Mouse (Mus musculus): Measurements from ENCODE around the gene Sfr1. TPM values are rescaled to one million over a fixed set of nuclear protein-coding genes. Genes with fewer than 3 reads are reported as not detected.

Sfr1 gene
- polyA plus RNA-seq, 1 experiment from 2014 or later, result 293 TPM

- ATAC-seq (ENCODE audit: insufficient read depth, low FRiP score), result peak; percentile 83
- Histone ChIP-seq H3K27ac (ENCODE audit: low read length) (peak overlapping the region; percentile 100), H3K4me2 (ENCODE audit: low read depth, low read length) (peak overlapping the region; percentile 77), H3K9me3 (replicated peaks; ENCODE audit: control insufficient read depth, low read length) (no peaks in the 10 kb centered on the region), H3K4me1 (ENCODE audit: control insufficient read depth, insufficient read depth, low read length) (peaks cover 13% of the 10 kb centered on the region), H3K4me3 (replicated peaks; ENCODE audit: low read length) (peak overlapping the region; percentile 92), H3K9ac (ENCODE audit: low read length) (peak overlapping the region; percentile 85), H3K36me3 (ENCODE audit: control insufficient read depth, insufficient read depth, low read length) (peaks cover 18% of the 10 kb centered on the region), H3K27me3 (ENCODE audit: control insufficient read depth, insufficient read depth, low read length) (no peaks in the 10 kb centered on the region)
- WGBS, result under 1% methylated on average over 12 of the region's 12 CpGs
These were observed 801 bp upstream of the Sfr1 start for GRCm38 (mm10) chr19:47730691-47731070.

GRCm38 (mm10) chr19:47731931-47732330 lies 449 bp downstream of the Sfr1 start:
- H3K4me1 ChIP-seq (ENCODE audit: control insufficient read depth, insufficient read depth, low read length), result peaks cover 14% of the 10 kb centered on the region
- peak overlapping the region; percentile 91 for H3K9ac ChIP-seq (ENCODE audit: low read length)
- H3K27ac ChIP-seq (ENCODE audit: low read length), result peak overlapping the region; percentile 98
- H3K36me3 ChIP-seq (ENCODE audit: control insufficient read depth, insufficient read depth, low read length), result peaks cover 18% of the 10 kb centered on the region
- WGBS, result 2% methylated on average over 12 of the region's 15 CpGs
- H3K4me3 ChIP-seq (replicated peaks; ENCODE audit: low read length), result peak overlapping the region; percentile 92
- no peak for ATAC-seq (ENCODE audit: insufficient read depth, low FRiP score)
- H3K9me3 ChIP-seq (replicated peaks; ENCODE audit: control insufficient read depth, low read length), result no peaks in the 10 kb centered on the region
- peak overlapping the region; percentile 68 for H3K4me2 ChIP-seq (ENCODE audit: low read depth, low read length)
- H3K27me3 ChIP-seq (ENCODE audit: control insufficient read depth, insufficient read depth, low read length), result no peaks in the 10 kb centered on the region

GRCm38 (mm10) chr19:47747072-47747471 lies 15.6 kb downstream of the Sfr1 start:
- Histone ChIP-seq H3K27ac (ENCODE audit: low read length) (no peak overlapping the region), H3K4me1 (ENCODE audit: control insufficient read depth, insufficient read depth, low read length) (no peaks in the 10 kb centered on the region), H3K4me2 (ENCODE audit: low read depth, low read length) (no peak overlapping the region), H3K9me3 (replicated peaks; ENCODE audit: control insufficient read depth, low read length) (no peaks in the 10 kb centered on the region), H3K36me3 (ENCODE audit: control insufficient read depth, insufficient read depth, low read length) (no peaks in the 10 kb centered on the region), H3K27me3 (ENCODE audit: control insufficient read depth, insufficient read depth, low read length) (no peaks in the 10 kb centered on the region), H3K9ac (ENCODE audit: low read length) (no peak overlapping the region), H3K4me3 (replicated peaks; ENCODE audit: low read length) (no peak overlapping the region)
- 93% methylated on average over 2 of the region's 2 CpGs for WGBS
- no peak for ATAC-seq (ENCODE audit: insufficient read depth, low FRiP score)

DNA sequence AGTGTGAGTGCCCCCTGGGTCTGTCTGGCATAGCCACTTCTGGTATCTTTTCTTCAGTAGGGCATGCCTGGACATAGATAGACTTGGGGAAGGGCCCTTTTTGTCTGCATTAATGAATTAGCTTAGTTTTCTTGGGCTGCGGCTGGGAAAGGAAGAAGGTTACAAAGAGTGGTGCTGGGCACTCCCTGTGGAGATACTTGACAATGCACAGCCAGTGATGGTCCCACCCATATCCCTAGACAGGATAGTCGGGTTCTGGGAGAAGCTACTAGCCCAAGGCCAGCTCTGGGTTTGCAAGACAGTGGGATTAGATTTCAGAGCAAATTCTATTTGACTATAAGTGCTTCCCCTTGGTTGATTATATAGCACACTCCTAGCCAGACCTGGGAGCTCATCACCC lies 17.5 kb downstream of the Sfr1 start:
- H3K9me3 ChIP-seq (replicated peaks; ENCODE audit: control insufficient read depth, low read length), result no peaks in the 10 kb centered on the region
- H3K4me1 ChIP-seq (ENCODE audit: control insufficient read depth, insufficient read depth, low read length), result no peaks in the 10 kb centered on the region
- no peak overlapping the region for H3K27ac ChIP-seq (ENCODE audit: low read length)
- no peaks in the 10 kb centered on the region for H3K27me3 ChIP-seq (ENCODE audit: control insufficient read depth, insufficient read depth, low read length)
- 64% methylated on average over 2 of the region's 2 CpGs for WGBS
- no peak overlapping the region for H3K4me2 ChIP-seq (ENCODE audit: low read depth, low read length)
- ATAC-seq (ENCODE audit: insufficient read depth, low FRiP score), result peak; percentile 50; the same call in 1 of the 2 replicates
- H3K4me3 ChIP-seq (replicated peaks; ENCODE audit: low read length), result no peak overlapping the region
- no peaks in the 10 kb centered on the region for H3K36me3 ChIP-seq (ENCODE audit: control insufficient read depth, insufficient read depth, low read length)
- H3K9ac ChIP-seq (ENCODE audit: low read length), result no peak overlapping the region

DNA sequence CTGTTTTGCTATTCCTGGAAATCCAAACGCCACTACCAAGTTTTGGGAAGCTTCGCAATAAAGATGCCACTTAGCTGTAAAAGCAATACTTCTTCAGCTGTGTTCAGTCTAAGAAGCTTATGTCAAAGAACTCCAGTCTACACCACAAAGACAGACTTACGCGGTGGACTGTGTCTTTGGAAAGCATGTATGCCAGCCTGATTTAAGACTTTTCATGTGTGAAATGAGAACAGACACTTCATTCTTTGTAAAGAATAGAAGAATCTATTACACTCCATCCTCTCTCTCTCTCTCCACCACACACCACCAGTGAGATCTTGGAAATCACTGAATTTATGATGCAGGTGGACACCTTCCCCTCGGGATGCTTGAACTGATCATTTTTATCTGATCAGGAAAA lies 18.9 kb downstream of the Sfr1 start:
- Histone ChIP-seq H3K9me3 (replicated peaks; ENCODE audit: control insufficient read depth, low read length) (no peaks in the 10 kb centered on the region), H3K9ac (ENCODE audit: low read length) (no peak overlapping the region), H3K36me3 (ENCODE audit: control insufficient read depth, insufficient read depth, low read length) (no peaks in the 10 kb centered on the region), H3K27me3 (ENCODE audit: control insufficient read depth, insufficient read depth, low read length) (no peaks in the 10 kb centered on the region), H3K4me3 (replicated peaks; ENCODE audit: low read length) (no peak overlapping the region), H3K4me1 (ENCODE audit: control insufficient read depth, insufficient read depth, low read length) (no peaks in the 10 kb centered on the region), H3K27ac (ENCODE audit: low read length) (no peak overlapping the region), H3K4me2 (ENCODE audit: low read depth, low read length) (no peak overlapping the region)
- ATAC-seq (ENCODE audit: insufficient read depth, low FRiP score), result no peak
- WGBS, result 80% methylated on average over 5 of the region's 5 CpGs

DNA sequence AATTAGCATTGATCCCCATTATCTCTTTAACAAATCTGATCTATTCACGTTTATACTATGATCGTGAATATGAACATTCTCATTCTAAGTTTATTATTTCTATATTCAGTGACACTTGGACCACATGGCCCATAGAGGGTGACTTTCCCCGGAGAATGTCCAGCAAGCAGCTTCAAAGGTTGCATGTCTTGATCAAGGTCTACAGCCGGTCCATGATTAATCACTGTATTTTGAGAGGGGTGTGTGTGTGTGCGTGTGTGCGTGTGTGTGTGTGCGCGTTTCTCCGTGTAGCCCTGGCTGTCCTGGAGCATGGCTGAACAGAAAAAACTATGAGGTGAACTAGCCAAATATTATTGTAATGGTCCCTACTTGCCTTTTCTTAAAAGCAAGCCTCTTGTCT lies 21.0 kb downstream of the Sfr1 start:
- WGBS, result 78% methylated on average over 9 of the region's 9 CpGs
- Histone ChIP-seq H3K4me1 (ENCODE audit: control insufficient read depth, insufficient read depth, low read length) (no peaks in the 10 kb centered on the region), H3K27ac (ENCODE audit: low read length) (no peak overlapping the region), H3K36me3 (ENCODE audit: control insufficient read depth, insufficient read depth, low read length) (no peaks in the 10 kb centered on the region), H3K9ac (ENCODE audit: low read length) (no peak overlapping the region), H3K27me3 (ENCODE audit: control insufficient read depth, insufficient read depth, low read length) (no peaks in the 10 kb centered on the region), H3K9me3 (replicated peaks; ENCODE audit: control insufficient read depth, low read length) (no peaks in the 10 kb centered on the region), H3K4me3 (replicated peaks; ENCODE audit: low read length) (no peak overlapping the region), H3K4me2 (ENCODE audit: low read depth, low read length) (no peak overlapping the region)
- ATAC-seq (ENCODE audit: insufficient read depth, low FRiP score), result no peak

- 60% methylated on average over 4 of the region's 4 CpGs for WGBS
- ATAC-seq (ENCODE audit: insufficient read depth, low FRiP score), result peak; percentile 95
- Histone ChIP-seq H3K27me3 (ENCODE audit: control insufficient read depth, insufficient read depth, low read length) (no peaks in the 10 kb centered on the region), H3K9ac (ENCODE audit: low read length) (no peak overlapping the region), H3K4me1 (ENCODE audit: control insufficient read depth, insufficient read depth, low read length) (no peaks in the 10 kb centered on the region), H3K4me2 (ENCODE audit: low read depth, low read length) (no peak overlapping the region), H3K27ac (ENCODE audit: low read length) (no peak overlapping the region), H3K9me3 (replicated peaks; ENCODE audit: control insufficient read depth, low read length) (no peaks in the 10 kb centered on the region), H3K4me3 (replicated peaks; ENCODE audit: low read length) (no peak overlapping the region), H3K36me3 (ENCODE audit: control insufficient read depth, insufficient read depth, low read length) (no peaks in the 10 kb centered on the region)
These were observed 22.4 kb downstream of the Sfr1 start for GRCm38 (mm10) chr19:47753921-47754320.

- ATAC-seq (ENCODE audit: insufficient read depth, low FRiP score), result no peak
- no peak overlapping the region for H3K4me3 ChIP-seq (replicated peaks; ENCODE audit: low read length)
- H3K9me3 ChIP-seq (replicated peaks; ENCODE audit: control insufficient read depth, low read length), result no peaks in the 10 kb centered on the region
- H3K27me3 ChIP-seq (ENCODE audit: control insufficient read depth, insufficient read depth, low read length), result no peaks in the 10 kb centered on the region
- H3K9ac ChIP-seq (ENCODE audit: low read length), result no peak overlapping the region
- no peak overlapping the region for H3K27ac ChIP-seq (ENCODE audit: low read length)
- 79% methylated on average over 9 of the region's 9 CpGs for WGBS
- H3K36me3 ChIP-seq (ENCODE audit: control insufficient read depth, insufficient read depth, low read length), result no peaks in the 10 kb centered on the region
- no peaks in the 10 kb centered on the region for H3K4me1 ChIP-seq (ENCODE audit: control insufficient read depth, insufficient read depth, low read length)
- H3K4me2 ChIP-seq (ENCODE audit: low read depth, low read length), result no peak overlapping the region
These were observed 23.4 kb downstream of the Sfr1 start for GRCm38 (mm10) chr19:47754931-47755330.

DNA sequence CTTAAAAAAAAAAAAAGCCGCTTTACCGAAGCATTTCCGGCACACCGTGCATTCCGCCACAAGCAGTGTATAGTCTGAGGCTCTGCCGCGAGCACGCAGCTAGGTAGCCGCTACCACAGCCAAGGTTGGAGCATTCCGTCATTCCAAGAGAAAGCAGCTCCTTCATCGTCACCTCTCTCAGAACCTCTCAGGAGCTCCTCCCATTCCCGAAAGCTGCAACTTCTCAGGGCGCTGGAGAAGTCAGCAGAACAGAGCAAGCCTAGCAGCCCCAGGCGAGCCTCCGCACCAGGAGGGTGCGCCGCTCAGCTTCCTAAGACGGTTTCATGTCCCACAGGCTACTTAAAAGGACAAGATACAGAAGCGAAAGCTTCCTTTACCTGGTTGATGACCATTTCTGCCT lies 24.1 kb downstream of the Sfr1 start:
- H3K4me2 ChIP-seq (ENCODE audit: low read depth, low read length), result peak overlapping the region; percentile 37
- peak; percentile 56; the same call in 1 of the 2 replicates for ATAC-seq (ENCODE audit: insufficient read depth, low FRiP score)

DNA sequence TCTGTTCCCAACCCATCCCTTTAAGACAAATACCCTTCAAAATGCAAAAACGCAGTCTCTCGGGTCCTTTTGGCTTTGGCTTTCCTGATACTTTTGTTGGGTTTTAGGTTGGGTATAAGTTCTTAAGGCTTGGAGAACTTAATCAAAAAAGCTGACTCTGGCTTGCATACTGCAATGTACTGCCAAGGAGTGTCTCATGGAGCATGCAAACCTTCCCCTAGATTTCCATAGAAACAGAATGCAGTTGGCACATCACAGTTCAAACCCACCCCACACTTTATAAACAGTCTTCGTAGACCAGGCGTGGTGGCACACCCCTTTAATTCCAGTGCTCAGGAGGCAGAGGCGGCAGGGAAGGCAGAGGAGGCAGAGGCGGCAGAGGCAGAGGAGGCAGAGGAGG lies 46.4 kb downstream of the Sfr1 start:
- Histone ChIP-seq H3K27me3 (ENCODE audit: control insufficient read depth, insufficient read depth, low read length) (no peaks in the 10 kb centered on the region), H3K36me3 (ENCODE audit: control insufficient read depth, insufficient read depth, low read length) (no peaks in the 10 kb centered on the region), H3K4me3 (replicated peaks; ENCODE audit: low read length) (no peak overlapping the region), H3K27ac (ENCODE audit: low read length) (no peak overlapping the region), H3K4me1 (ENCODE audit: control insufficient read depth, insufficient read depth, low read length) (no peaks in the 10 kb centered on the region), H3K4me2 (ENCODE audit: low read depth, low read length) (no peak overlapping the region), H3K9me3 (replicated peaks; ENCODE audit: control insufficient read depth, low read length) (no peaks in the 10 kb centered on the region), H3K9ac (ENCODE audit: low read length) (no peak overlapping the region)
- 61% methylated on average over 6 of the region's 6 CpGs for WGBS
- no peak for ATAC-seq (ENCODE audit: insufficient read depth, low FRiP score)

More for the DNA sequence above, 24.1 kb downstream of the Sfr1 start:
- no peaks in the 10 kb centered on the region for H3K36me3 ChIP-seq (ENCODE audit: control insufficient read depth, insufficient read depth, low read length)
- H3K4me1 ChIP-seq (ENCODE audit: control insufficient read depth, insufficient read depth, low read length), result no peaks in the 10 kb centered on the region
- WGBS, result 54% methylated on average over 19 of the region's 19 CpGs
- 0 out of 2 replicates have a peak overlapping the region, but pooled peaks have one; percentile 12 for H3K27ac ChIP-seq (ENCODE audit: low read length)
- no peaks in the 10 kb centered on the region for H3K27me3 ChIP-seq (ENCODE audit: control insufficient read depth, insufficient read depth, low read length)
- peak overlapping the region; percentile 27; the same call in 1 of the 2 replicates for H3K4me3 ChIP-seq (replicated peaks; ENCODE audit: low read length)
- H3K9me3 ChIP-seq (replicated peaks; ENCODE audit: control insufficient read depth, low read length), result no peaks in the 10 kb centered on the region
- no peak overlapping the region for H3K9ac ChIP-seq (ENCODE audit: low read length)

Data from stomach, embryonic 16.5 days (tissue).